Mouse (Mus musculus) layer of hippocampus, adult 6 months (tissue): ENCODE measurements around the gene Med12l. TPM values are rescaled to one million over a fixed set of nuclear protein-coding genes. Genes with fewer than 3 reads are reported as not detected.

Source experiments
- long read RNA-seq, 2 experiments: library from polyadenylated mRNA; unstranded; transcript quantifications; one replicate each; pipeline ENCODE4 v2.0.0; 2019 to 2020
- polyA plus RNA-seq: library from polyadenylated mRNA; unstranded; fragments of <200 nt; fragmentation: Nextera tagmentation; gene quantifications from 2 replicates; pipeline ENCODE4 v1.2.3, GENCODE M21; 2021

Gene Med12l
- 3.0 and 4.5 TPM in 2 replicates for polyA plus RNA-seq
- long read RNA-seq, experiment 1, partial matches to known transcripts, result 1 of 6 reads
- long read RNA-seq, experiment 1, other reads (novel, unspliced or antisense), result 5 of 6 reads
- long read RNA-seq, experiment 2, partial matches to known transcripts, result 2 of 18 reads
- long read RNA-seq, experiment 2, other reads (novel, unspliced or antisense), result 16 of 18 reads

GRCm38 (mm10) chr3:59005271-59005995 is at the start of gene Med12l:
TSS of gene Med12l (plus strand) at chr3:59005825.

GRCm38 (mm10) chr3:59101218-59101986 is 95.8 kb downstream of the Med12l start, which contains the start of gene Gpr171:
TSS of gene Gpr171 (minus strand) at chr3:59101821.

GRCm38 (mm10) chr3:59153424-59153823 is 147.8 kb downstream of the Med12l start, which contains the start of gene P2ry14:
TSS of gene P2ry14 (minus strand) at chr3:59153618.

GRCm38 (mm10) chr3:59194938-59195337 is 189.3 kb downstream of the Med12l start, which contains the start of gene Gpr87:
TSS of gene Gpr87 (minus strand) at chr3:59195104.

GRCm38 (mm10) chr3:59210727-59211126 is 205.1 kb downstream of the Med12l start, which contains the start of gene P2ry13:
TSS of gene P2ry13 (minus strand) at chr3:59210882.

GRCm38 (mm10) chr3:59262704-59263103 is 257.1 kb downstream of the Med12l start, which contains the start of gene P2ry12:
TSS of gene P2ry12 (minus strand) at chr3:59262871.

GRCm38 (mm10) chr3:59344065-59344905 is 338.7 kb downstream of the Med12l start, which contains the start of gene Igsf10:
TSS of gene Igsf10 (minus strand) at chr3:59344394.

Other genes starting within 250 kb of the Med12l start
- 0.35 and 0.68 TPM in 2 replicates for gene Mindy4b-ps, start 183.5 kb upstream of the Med12l start, polyA plus RNA-seq
- 0.80 and 1.8 TPM in 2 replicates for gene Clrn1, start 120.5 kb upstream of the Med12l start, polyA plus RNA-seq
- not detected in 2 replicates for gene Gpr171, start 96.0 kb downstream of the Med12l start, polyA plus RNA-seq
- 1.8 and 2.2 TPM in 2 replicates for gene P2ry14, start 147.8 kb downstream of the Med12l start, polyA plus RNA-seq
- 0.13 TPM in 1 of 2 replicates, not detected in the other for gene Gpr87, start 189.3 kb downstream of the Med12l start, polyA plus RNA-seq
- 4.2 and 4.6 TPM in 2 replicates for gene P2ry13, start 205.1 kb downstream of the Med12l start, polyA plus RNA-seq